Mouse (Mus musculus) ovary, postnatal 14 days (tissue): ENCODE results near the gene BC030870.

Experiments used
- DNase-seq: peaks from one replicate; pipeline ENCODE4 v3.0.0; 2022; ENCODE audit warnings: low spot score

BC030870 gene

DNA sequence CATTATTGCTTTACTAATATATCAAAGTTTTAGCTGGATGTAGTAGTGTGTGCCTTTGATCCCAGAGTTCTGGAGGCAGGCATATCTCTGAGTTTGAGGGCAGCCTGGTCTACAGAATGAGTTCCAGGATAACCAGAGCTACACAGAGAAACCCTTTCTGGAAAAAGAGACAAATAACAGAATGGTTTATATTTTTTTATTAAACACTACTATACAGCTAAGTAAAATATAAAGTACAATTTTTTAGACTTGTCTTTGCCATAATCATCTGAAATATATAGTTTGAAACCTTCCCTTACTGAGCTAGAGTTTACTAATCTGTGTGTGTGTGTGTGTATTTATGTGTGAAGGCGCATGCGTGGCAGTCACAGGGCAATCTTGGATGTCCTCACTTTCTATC is 54.6 kb downstream of the BC030870 start, which contains the start of gene Gm10663:
Gene Gm10663 (plus strand): TSS at position 301 of the 400 bp plus-strand sequence.
- DNase-seq, result no peak

DNA sequence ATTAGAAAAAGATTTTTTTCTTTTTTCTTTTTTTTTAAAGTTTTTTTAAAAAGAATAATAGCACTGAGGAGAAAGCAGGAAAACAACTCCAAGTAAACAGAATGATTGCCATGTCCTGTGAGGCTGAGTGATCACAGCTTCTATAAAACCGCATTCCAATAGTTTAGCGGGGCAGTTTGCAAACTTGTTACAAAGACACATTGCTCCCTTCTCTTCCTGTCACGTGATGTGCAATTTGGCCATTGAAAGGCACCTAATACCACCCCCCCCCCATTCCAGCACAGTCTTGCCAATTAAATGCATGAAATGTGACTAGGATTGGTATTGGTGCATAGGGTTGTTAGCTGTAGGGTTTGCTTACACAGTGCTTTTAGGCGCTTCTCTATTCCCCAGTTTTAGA is 58.4 kb downstream of the BC030870 start:
- DNase-seq, result no peak

DNA sequence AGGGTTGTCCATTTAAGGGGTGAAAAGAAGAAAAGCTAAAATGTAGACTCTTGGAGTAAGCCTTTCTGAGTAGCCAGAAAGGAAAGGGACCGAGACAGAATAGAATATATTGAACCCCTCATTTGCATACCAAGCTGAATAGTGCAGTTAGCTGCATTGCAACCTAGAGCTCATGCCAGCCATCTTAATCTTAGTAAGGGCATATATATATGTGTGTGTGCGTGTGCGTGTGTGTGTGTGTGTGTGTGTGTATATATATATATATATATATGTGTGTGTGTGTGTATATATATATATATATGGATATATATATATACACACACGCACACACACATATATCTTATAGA is 60.9 kb downstream of the BC030870 start:
- DNase-seq, result no peak

DNA sequence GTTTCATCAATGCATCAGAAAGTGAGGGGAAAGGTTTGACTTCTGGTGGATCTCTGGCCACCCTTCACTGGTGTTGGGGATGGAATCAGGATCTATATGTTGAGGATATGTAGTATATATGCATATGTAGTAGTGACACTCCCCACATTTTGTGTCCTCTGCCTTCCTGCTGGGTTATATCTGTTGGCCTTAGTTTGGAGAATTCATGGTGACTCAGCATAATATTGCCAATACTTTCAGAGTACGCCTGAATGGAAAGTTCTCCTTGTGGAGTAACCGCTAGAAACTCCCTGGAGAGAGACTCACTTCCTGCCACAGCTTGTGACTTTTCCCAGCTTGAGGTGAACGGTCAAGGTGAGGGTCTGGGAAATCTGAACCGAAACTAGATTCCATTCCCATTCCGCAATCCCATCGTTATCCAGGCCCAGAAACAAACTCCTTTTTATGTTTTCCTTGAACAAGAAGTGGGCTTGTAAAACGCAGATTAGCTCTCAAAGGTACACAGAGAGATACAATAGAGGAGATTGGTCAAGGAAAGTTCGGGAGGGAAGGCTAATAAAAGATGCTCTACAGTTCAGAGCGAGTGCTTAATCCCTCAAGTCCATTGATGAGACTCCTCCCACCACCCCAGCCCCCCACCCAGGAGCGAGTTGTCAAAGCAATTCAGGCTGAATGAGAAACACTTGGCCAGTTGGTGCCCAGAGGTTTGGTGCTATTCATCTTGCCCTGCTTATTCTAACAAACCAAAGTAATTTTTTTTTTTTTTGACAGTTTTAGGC is 61.5 kb downstream of the BC030870 start:
- no peak for DNase-seq

GRCm38 (mm10) chr8:65067031-65067430 is 62.3 kb downstream of the BC030870 start:
- no peak for DNase-seq

DNA sequence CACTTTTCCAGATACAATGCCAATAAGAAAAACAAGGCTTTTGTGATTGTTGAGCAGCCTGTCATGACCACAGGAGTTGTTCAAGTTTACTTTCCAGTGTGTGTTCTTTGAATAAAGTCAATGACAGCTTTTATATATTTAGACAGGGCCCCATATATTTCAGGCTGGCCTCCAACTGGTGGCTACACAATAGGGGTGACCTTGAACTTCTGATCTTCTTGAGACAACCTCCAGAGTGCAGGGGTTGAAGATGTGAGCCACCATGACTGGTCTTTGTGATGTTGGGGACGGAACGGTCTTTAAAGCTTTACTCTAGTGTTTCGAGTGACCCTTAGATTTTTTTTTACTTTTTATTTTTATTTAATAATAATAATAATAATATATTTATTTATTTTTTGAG is 63.7 kb downstream of the BC030870 start:
- DNase-seq, result no peak

GRCm38 (mm10) chr8:65064071-65064470 is 65.3 kb downstream of the BC030870 start:
- no peak for DNase-seq

GRCm38 (mm10) chr8:65062195-65062594 is 67.2 kb downstream of the BC030870 start:
- no peak for DNase-seq

DNA sequence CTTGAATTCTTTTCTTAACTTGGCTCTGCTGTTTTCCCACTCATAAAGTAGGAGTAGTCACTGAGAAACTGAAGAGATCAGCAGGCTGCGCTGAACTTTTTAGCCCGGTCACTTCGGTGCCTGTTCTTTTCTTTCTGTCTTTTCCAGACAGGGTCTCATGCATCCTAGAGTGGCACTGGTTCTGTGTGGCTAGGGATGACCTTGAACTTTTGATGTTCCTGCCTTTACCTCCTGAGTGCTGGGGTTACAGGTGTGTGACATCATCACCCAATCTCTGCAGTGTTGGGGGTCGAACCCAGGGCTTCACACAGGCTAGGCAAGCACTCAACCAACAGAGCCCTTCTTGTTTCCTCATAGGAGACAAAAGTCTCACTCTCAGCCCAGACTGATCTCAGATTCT is 72.6 kb downstream of the BC030870 start:
- no peak for DNase-seq

DNA sequence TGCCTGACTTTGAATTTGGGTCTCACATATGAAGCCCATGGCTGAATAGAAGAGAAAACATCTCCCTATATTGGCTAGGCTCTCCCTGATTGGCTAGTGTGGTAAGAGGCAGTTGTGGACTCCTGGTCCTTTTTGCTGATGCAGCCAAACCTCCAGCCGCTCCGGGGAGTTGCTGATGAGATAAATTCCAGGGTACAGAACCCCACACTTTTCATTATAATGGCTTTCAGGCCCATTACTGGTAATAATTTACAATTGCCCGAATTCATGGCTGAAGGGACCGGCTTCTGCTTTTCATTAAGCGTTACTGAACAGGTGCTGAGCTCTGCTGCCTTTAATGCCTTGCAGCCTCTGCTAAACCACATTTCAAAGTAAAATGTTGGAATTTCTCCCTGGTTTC is 75.4 kb downstream of the BC030870 start:
- DNase-seq, result no peak

GRCm38 (mm10) chr8:65053554-65053953 is 75.8 kb downstream of the BC030870 start:
- no peak for DNase-seq

GRCm38 (mm10) chr8:65047801-65048200 is 81.6 kb downstream of the BC030870 start:
- DNase-seq, result no peak

- no peak for DNase-seq
Observed at GRCm38 (mm10) chr8:65047193-65047592, 82.2 kb downstream of the BC030870 start.

GRCm38 (mm10) chr8:65046565-65046964 is 82.8 kb downstream of the BC030870 start:
- DNase-seq, result no peak

DNA sequence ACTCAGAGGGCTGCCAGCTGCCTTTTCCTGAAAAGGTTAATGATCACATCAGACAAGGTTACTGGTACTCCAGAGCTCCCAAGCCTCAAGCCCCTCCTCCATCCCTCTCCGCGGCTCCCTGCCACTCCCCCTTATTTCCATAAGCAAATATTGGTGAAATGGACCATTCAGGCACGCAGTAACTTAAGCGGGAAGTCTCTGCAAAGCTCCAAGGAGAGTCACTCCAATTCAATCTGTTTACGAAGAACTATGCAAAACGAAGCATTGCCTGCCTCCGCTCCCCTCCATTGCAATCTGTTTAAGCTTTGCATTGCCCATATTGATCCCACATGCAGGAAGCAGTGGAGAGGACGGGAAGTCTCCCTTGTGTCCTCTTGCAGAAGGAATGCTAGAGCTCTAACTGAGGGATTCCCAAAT is 92.2 kb downstream of the BC030870 start, which contains the start of gene Apela:
Gene Apela (minus strand): TSS at position 220 of the 417 bp plus-strand sequence.
- DNase-seq, result no peak
